Mouse (Mus musculus) adipocyte (in vitro differentiated cells): ENCODE results near the gene Opcml.

ENCODE experiments used
- DNase-seq: peaks from one replicate; pipeline ENCODE4 v3.0.0-alpha.2; 2016; ENCODE audit warnings: low spot score

Opcml gene

DNA sequence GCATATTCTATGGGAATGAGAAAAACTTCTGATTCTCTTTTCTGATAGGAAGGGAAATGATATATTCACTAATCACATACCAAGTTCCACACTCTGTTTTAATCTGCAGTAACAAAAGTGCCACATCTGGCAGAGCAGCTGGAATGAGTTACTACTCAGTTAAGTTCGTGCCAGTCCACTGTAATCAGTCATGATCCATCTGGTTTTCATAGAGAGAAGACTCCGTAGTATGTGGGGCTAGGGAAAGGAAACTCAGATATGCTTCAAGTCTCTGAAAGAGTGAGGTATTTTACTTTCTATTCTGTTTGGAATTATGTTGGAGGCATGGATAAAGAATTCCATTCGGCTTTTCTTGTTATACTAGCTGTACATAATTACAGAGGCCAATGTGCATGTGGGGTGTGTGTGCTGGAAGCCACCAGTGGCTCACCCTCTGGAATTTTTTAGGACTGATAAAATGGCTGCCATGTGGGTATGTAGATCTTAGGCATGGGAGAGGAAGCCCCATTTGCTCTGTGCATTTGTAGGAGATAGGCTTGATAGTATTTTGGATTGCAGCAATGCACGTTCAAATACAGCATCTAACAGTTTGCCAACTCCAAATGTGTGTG is 966.4 kb downstream of the Opcml start:
- no peak for DNase-seq

DNA sequence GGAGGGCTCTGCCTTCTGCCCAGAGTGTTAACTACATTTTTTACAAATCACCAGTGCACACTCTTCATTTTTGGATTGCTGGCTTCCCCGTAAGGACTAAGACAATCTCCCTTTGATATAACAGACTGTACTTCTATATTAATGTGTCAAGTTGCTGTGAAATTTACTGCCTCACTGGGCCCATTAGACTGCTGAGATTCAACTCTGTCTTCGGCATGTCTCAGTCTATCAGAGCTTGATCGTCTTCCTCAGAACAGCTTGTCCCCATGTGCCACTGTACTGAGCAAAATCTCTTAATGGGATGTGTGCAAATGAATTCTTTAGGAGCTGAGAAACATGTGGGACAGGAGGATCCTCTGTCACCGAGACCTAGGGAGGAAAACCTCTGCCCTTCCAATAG is 970.9 kb downstream of the Opcml start:
- DNase-seq = no peak

DNA sequence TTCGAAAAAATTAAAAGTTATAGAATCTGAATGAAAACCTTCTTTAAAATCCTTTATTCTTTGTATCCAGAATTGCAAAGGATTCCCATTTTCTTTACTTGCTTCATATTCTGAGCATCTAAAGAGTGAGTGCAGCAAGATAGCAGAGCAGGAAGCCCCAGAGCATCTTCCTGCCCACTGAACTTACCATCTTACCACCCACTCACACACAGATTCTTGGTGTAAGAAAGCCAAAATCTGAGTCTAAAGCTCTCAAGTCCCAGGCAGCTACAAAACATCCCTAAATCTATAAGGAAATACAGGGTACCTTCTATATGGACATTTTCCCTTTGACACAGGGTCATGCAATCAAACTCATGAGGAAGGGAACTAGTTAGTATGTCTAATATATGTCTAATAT is 973.6 kb downstream of the Opcml start:
- DNase-seq = no peak

DNA sequence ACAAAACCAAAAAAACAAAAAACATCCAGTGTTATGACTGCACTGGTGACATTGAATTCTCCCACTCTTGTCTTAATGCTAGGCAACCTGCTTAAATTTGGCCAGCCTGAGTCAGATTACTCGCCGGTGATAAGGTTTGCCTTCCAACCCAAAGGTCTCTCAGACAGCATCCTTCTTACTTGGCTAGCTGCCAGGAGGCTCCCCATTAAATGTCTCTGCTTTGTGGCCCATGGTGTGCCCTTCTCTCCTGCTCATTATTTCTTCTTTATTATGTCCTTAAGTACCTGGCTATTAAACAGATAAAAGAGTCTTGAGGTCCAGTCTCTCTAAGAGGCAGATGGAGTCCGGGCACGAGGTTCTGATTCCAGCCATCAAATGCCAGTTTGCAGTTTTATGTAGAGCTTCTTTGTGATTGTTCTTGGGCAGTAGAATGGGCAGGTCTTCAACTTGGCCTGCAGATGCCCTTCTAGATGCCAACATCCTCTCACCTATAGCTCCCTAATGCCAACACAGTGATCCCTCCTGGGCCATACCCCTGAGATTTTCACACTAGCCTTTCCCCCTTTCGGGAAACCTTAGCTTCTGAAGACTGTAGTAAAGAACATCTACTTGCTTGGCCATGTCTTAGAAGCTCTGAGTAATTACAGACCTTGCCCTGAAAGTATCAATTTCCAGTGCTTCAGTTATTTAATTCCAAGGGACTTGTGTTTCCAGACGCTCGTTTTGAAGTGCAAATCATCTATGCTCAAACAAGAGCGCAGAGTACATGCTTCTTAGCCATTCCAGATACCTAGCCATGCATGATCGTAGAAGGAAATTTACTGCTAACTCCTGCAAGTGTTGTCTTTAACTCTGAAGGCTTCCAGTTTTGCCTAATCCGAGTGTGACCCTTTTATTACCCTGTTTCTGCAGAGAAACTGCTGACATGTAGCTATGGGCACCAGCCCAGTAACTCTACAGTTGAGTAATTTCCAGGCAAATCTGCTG is 986.2 kb downstream of the Opcml start:
- no peak for DNase-seq

DNA sequence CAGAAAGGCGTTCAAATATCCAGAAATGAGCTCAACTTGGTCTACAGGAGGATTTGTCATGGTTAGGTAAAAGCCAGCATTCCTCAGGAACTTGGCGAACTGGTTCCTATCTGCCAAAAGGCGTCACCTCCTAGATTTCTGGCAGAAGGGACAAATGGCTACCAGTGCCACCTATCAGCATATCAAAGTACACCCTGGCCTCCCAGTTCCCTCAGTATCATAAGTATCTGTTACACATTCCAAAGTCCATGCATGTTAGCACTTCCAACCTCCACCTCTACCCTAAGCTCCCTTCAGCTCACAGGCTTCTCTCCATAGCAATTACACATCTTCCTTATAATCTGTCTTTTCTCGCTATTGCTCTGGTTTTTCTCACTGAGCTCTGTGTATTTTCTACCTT is 993.3 kb downstream of the Opcml start:
- DNase-seq = no peak

DNA sequence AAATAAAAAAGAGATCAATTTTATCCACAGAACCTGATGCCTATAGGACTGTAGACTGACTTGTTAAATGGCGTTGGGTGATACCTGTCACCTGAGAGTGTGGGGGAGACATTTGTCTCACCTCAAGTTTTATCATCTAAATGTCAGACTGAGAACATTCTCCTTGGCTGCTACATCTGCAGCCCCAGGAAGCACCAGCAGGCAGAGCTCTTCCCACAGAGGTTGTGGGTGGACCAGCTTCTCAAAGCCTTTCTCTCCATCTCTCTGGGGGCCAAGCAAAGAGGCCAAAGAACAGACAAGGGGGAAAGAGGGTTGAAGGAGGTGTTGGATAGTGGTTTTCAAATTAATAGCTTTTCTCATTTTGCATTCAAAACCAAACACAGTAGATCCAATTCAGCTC is 998.9 kb downstream of the Opcml start:
- no peak for DNase-seq

DNA sequence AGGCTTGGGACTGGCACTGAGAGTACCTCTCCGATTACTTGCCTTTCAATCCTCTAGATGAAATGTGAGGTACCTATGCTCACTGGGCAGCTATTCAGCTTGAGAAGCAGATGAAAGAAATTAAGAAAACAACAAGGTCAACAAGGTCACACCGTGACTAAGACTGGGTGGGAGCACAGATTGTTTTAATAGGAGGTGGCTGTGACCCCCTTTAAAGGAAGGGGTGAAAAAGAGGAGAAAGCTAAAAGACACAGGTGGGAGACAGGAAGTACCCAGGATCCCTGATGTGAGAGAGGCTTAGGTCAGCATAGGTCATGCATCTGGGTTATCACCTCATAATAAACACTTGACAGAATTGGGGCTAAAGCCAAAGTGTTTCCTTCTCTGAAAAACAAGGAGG is 1009.5 kb downstream of the Opcml start:
- no peak for DNase-seq

DNA sequence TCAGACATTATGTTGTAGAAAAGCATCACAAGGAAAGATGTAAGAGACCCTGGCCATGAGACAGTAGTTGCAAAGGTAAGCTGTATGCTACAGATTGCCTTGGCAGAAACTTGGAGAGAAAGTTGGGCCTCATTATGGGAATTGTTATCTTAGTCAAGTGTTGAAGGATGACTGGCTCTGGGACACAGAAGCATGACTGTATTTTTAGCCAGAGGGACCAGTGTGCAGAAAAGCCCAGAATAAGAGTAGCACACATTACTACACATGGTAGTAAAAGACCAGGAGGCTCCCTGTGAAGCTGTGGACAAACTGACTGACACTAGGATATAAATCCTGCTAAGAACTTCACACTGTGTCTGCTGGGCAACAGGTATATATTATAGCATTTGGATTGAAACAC is 1016.1 kb downstream of the Opcml start:
- DNase-seq = no peak

DNA sequence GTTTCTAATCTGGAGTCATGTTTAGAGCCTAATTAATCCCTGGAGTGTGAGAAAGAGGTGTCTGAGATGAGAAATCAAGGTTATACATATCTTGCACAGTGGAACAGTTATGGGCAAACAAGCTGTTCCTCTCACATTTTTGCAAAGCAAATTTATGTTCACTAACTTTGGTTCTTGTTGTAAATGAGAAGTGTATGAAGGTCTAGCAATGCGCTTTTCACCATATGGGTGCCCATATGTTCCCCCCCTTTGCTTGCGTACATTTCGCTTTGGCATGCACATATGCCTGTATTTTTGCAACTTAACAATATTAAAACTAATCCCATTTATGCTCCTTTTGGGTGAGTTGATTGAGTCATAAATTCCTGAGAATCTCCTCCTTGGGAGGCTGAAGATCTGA is 1031.5 kb downstream of the Opcml start:
- DNase-seq = no peak

DNA sequence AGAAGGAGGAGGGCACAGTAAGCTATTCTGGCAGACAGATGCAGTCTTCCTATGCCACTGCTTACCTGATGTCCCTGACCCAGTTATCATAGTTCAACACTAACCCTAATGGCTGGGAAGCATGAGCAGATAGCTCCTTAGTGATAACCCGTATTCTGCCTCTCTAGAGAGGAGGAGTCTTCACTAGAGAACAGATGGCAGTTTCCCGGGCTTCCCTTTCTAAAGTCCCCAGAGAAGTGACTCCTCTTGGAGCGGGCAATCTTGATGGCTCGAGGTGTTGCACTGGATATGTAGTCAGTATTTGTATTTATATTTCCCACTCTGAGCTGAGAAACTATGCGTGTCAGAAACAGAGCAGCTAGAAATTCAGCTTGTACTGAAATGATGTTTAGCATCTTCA is 1031.9 kb downstream of the Opcml start:
- no peak for DNase-seq

DNA sequence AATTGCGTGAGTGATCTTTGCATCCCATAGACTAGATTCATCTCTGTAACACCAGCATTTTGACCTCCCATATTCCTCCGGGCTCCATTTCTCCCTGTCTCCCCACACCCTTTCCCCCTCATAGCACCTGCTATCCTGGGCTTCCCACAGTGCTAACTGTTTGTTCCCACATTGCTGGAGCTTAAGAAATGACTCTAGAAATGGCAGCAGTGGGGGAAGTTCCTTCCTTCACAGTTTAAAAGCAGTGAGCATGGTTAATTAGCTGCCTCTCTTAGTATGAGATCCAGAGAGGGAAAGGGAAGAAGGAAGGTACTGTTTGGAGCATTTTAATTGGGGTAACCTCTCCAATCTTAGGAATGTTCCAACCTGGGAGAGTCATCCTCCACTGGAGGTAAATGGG is 1035.2 kb downstream of the Opcml start:
- DNase-seq = no peak

DNA sequence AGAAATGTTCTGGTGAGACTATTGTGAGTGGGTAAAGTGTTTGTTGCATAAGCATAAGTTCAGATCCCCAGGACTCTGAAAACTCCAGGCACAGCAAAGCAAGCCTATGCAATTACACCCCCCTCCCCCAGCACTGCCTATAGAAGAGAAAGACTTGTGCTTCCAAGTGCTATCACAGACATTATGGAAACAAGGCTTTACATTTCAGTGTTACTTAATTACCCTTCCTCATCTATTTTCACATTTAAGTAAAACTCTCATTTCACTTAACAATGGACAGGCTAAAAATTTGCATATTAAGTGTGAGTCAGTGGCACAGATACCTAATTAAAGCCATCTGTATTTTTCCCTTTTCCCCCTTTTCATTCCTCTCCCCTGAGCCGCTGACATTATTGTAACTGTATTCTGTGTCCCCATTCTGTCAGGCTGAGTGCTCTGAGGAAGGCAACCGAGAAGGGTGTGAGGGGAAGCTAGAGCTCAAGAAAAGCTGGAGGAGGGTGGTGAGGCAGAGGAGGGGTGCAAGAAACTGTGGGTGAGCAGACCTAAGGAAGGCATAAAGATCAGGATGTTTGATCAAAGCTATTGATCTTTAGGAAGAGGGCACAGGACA is 1055.5 kb downstream of the Opcml start:
- DNase-seq = no peak

DNA sequence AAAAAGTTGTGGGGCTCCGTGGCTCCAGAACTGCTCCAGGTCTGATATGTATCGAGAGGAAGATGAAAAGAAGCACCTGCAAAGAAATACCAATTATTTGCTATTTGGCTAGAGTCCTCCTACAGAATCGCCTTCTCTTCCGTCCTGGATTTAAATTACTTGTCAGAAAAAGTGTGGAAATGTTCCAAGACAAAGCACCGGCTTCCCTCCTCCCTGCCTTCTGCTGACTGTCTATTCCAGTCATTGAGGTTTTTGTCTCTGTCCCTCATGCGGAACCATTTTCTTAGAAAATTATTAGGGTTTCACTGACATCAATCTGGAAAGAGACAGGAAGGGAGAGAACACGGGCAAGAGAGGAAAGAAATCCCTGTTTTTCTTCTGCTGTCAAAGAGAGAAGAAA is 1065.3 kb downstream of the Opcml start:
- no peak for DNase-seq

DNA sequence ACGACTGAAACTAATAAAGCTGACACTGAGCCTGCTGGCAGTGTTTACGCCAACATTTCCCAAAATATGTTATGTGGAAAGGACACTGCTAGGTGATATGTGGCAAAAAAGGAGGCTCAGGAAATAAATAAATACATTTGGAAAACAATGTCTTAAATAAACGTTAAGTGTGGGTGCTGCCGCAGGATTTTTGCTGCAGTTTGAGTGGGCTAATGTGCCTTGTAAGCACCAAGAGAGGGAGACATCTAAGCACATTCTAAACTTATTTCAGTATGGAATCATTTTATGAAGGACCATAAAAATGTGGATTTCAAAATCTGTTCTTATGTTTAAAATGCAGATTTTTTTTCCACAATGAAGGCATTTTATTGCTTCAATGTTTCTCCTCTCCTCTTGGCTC is 1071.4 kb downstream of the Opcml start:
- DNase-seq = no peak

DNA sequence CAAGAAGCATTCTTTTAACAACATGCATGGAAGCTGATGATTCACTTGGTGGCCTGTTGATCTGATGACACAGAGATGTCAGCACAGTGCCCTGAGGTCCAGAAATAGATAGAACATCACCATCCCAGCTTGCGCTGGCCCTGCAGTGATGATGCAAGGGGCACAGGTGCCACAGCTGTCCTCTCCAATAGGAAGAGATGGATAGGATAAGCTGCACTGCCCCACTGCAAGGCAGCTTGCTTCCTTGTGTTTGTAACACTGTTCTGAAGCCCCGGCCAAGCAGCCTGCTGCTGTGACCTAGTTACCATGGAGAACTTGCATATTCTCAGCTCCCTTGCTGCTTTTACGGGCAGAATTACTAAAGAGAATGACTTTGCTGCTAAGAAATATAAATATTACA is 1076.7 kb downstream of the Opcml start:
- DNase-seq = no peak

DNA sequence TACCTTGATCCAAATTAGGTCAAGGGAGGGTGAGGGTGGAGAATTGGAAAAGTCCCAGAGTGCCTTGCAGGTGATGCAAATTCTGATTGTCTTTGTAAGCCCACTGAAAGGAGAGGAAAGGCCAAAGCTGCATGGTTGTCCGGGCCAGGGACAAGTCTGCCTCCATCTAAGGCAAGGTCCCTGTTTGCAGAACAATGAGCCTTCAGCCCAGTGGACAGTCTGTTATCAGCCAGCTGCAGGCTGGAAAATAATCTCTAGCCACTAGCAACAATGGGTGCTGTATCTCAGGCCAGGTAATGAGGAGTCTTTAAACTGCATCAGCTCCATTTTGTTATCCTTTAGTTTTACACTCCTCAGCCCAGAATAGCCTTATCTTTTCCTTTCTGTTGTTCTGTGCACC is 1079.9 kb downstream of the Opcml start:
- no peak for DNase-seq

DNA sequence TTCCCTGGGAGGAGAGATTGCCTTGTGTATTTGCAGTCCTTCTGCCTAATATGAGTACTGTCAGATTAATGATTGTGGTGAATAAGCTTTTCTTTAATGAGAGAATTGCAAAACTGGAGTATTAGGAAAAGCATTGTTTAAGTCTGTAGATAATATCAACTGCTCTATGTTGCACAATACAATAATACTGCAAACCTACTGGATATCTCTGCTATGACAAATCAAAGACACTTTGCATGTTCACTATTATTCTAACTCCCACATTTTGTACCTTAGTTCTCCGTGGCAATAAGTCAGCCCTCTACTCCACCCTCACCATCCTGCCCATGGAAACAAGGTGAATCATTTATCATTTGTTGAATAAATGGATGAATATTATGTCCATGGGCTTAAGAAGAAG is 1092.0 kb downstream of the Opcml start:
- no peak for DNase-seq

DNA sequence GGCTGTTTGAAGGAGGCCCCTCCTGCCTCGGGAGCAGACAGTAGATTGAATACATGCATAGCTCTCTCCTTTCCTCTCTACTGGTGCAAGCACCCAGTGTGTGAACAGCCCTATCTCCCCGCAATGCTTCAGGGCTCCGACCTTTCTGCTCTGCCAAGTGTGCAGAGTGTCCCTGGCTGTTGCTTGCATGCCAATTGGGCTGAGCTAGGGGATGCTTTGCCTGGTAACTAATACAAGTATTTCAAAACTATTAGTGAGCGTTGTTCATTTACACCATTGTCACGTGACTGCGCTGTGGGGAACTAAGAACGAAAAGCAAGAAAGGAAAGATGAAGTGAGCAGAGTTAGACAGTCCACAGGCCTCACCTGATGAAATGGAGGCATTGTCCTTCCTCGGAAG is 1101.0 kb downstream of the Opcml start:
- DNase-seq = no peak

DNA sequence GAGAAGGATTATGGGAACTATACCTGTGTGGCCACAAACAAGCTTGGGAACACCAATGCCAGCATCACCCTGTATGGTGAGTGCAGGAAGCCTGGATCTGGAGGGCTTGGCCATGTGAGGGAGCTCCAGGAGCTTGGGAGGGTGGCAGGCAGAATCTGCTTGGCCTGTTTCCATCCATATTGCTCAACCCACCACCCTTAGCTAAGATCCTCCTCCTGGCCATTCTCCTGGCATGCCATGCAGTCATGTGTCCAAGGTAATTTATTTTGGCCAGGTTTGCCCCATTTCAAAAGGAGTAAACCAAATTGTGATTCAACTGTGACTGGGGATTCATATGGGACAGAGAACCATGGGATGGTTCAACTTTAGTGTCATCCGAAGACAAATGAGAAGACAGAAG is 1112.7 kb downstream of the Opcml start:
- peak; percentile 5 for DNase-seq

DNA sequence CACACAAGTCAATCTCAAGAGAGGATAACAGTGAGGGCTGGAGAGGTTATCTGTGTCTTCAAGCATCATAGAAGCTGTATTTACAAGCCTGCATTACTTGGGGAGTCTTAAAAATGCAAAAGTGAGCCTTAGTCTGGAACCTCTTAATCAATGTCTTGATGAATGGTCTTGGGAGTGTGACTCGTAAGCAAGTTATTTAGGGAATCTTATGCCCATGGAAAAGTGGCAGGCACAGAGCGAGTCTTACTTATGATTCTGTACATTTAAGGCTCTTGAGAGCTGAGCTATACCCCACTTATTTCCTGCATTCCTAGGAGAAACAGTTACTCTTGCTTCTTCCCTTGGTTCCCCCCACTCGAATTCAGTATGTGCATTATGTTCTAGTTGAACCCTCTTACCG is 1119.2 kb downstream of the Opcml start:
- DNase-seq = no peak

DNA sequence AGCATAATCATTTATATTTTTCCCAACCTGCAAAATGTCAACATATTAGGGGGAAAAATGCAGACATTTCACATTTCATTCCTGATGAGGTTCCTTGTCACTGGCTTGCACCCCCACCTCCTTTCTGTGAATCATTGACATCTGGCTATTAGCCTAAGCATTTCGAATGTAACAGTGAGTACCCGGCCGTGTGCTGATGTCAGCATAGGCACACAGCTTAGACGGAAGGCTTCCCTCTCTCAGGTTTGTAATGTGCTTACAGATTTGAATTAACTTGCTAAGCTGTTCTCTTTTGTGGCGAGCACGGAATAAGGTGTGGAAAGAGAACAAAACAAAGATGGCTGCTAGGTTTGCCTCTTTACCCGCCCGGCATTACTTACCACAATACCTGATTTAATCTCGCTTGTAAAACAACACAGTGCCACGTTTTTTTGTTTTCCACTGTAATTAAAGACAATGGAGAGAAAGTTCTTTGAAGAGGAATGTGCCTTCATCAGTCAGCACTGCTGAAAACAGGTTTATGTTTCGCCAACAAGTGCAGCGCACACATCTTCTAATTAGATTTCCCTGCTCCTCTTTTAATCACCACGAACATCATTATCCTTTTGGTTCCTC is 1121.1 kb downstream of the Opcml start:
- no peak for DNase-seq

DNA sequence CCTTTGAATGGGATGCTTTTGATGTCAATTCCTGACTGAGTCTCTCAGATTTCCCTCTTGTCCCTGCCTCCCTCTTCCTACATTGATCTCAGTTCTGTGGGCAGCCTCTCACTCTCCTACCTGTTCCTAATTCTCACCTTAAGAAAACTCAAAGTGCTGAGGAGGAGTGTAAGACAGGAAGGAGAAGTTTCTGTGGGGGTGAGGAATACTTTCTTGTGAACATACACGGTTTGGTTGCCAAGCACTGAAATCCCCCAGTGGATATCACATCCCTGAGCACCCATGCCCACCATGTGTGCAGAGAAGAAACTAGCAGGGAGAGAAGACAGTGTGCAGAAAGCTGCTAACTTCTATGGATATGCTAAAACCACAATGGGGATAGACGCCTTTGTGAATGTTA is 1141.5 kb downstream of the Opcml start:
- no peak for DNase-seq

DNA sequence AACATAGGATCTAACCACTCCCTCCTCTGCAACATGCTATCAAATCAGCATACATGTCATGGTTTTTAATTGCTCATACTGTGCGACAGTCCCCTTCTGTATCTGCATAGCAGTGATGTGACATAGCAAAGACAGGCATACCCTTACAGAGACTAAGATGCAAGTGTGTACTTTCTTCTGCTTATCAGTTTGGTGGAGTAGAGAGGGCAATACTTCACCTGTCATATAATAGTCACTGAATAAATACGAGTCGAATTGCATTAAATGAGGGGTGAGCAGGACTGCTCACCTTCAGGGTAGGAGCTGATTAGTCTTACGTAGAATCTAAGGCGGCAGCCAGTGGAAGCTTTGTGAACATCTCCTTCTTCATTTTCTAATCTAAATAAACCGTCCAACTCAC is 1146.6 kb downstream of the Opcml start:
- DNase-seq = no peak
